Mouse (Mus musculus) spleen, postnatal 10 days (tissue): ENCODE results near the gene Gm6377.

Source experiments
- DNase-seq, 2 experiments: peaks; one replicate each; pipeline ENCODE4 v3.0.0; 2021 to 2022; ENCODE audit warnings: low spot score in 2 of 2

Gene Gm6377

DNA sequence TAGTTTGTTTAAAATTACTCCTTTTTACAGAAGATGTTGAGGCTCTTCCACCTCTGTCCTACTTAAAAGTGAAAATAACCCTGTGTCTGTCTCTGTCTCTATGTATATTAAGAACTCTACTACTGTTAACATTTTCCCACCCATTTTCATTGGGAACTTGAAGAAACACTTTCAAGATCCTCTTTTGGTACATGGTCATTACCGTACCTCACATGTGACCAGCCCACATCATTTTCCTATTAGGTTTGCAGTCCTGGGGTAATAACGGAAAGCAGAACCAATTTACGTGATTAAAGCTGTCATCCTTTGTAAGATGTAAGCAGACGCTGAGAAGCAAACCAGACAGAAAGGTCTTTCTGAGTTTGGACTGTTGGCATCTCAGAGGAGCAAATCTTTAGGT is at the start of gene Gm6377:
Gm6377 (plus strand) TSS at position 289 of the 400 bp plus-strand sequence.
- no peak for DNase-seq

DNA sequence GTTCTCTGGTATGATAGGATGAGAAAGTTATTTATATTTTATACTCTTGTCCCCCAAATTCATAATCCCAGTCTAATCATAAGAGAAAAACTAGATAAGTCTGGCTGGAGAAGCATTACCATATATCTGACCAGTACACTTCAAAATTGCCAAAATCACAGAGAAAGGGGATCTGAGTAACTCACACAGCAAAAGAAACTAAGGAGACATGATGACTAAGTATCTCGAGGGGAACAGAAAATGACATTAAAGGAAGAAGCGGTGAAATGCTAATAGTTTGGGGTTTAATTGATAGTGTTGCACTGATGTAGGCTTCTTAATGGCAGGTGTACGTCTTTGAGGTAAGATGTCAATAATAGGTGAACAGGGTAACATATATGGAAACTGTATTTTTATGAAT is 49.4 kb upstream of the Gm6377 start:
- no peak for DNase-seq

DNA sequence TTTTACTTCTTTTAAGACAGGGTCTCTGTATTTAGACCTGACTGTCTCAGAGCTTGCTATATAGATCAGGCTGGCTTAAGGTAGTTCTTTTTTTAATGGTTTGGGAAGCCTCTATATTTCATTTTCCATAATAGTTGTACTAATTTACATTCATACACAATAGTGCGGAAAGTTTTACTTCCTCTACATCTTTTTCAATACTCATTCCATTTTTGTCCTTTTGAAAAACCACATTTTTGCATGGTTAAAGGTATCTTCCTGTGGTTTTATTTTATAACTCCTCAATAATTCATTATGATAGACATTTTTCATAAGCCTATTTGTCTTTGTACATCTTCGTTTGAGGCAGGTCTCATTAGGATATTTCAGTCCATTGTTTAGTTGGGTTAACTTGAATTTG is 45.3 kb upstream of the Gm6377 start:
- no peak for DNase-seq

- DNase-seq: no peak
Observed at GRCm38 (mm10) chrX:109160326-109160725, 36.2 kb upstream of the Gm6377 start.

GRCm38 (mm10) chrX:109160901-109161300 is 35.7 kb upstream of the Gm6377 start:
- no peak for DNase-seq

DNA sequence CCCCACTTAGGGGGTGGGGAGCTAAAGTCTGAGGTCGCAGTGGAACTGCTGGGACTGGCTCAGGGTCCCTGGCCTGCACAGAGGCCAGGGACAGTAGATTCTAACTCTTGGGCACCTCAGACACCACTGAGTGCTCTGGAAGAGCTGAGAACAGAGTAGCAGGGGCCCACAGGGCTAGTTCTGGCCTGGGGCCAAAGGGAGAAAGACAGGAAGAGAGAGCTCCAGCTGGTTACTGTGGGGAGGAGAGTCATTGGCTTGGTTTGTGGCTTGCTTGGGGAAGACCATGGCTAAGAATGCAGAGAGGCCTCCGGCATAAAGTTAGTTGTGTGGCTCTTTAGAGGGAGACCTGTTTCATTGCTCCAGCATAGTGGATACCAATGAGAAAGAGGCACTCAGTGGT is 21.5 kb upstream of the Gm6377 start:
- no peak for DNase-seq

DNA sequence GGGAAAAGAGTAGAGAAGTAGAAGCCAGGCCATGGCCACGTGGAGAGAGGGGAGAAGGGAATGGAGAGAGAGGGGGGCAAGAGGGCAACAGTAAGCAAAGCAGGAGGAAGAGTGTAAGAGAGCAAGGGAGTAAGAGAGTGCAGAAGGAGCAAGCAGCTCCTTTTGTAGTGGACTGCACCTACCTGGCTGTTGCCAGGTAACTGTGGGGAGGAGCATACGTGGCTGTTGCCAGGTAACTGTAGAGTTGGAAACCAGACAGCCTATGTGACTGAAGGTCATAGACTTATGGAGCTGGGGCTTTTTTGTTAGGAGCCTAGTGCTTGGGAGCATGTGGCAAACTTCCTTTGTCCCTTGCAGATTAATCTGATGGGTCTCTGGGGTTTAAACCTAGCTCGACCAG is 21.1 kb upstream of the Gm6377 start:
- DNase-seq: no peak

DNA sequence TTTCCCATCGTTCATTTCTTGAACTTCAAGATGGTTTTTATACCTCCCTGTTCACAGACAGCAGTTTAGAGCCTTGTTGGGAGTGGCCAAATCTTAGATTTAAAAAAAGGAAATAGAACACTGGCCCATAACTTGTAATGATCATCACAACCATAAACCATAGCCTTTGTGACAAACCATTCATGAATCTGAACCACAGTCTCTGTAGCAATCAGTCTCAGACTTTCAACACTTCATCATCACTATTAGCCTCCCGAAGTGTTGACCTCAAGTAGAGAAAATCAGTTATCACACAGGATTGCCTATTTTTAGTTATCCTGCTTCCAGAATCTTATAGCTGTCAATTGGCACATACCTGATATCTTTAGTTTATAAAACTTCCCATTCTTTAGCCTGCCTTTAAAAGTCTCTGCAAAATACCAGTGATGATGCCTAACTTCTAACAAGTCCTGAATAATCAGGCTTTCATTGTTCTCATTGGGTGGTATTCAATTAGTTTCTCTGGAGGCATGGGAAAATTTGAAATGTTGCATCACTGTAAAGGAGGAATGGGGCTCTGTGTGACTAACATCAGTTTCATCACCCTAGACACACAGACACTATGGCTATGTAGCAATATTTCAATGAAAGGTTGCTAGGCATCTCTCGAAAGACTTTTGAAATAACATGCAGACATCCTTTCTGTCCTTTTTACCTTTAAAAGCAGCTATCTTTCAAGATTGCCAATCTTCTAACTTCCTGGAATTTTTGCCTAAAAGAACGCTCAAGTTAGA is 11.7 kb upstream of the Gm6377 start:
- DNase-seq: no peak

DNA sequence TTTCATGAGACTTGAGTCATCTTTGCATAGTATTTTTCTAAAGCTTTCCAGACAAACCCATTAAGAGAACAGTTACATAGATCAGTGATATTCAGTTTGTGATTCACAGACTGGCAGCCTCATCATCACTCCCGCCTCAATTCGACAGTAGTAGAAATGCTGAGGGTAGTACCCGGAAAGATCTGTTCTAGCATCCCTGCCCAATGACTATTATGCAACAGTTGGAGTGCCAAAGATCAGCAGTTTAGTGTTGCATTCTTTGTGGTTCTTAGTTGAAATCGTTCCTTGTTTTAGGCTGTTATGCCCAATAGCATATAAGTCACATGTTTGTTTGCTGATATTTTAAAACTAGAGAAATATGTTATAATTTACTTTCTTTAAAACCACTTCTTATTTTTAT is 6.9 kb upstream of the Gm6377 start:
- DNase-seq: no peak

GRCm38 (mm10) chrX:109190969-109191368 is 5.6 kb upstream of the Gm6377 start:
- DNase-seq: peak in 1 of 2 experiments; percentile 15

DNA sequence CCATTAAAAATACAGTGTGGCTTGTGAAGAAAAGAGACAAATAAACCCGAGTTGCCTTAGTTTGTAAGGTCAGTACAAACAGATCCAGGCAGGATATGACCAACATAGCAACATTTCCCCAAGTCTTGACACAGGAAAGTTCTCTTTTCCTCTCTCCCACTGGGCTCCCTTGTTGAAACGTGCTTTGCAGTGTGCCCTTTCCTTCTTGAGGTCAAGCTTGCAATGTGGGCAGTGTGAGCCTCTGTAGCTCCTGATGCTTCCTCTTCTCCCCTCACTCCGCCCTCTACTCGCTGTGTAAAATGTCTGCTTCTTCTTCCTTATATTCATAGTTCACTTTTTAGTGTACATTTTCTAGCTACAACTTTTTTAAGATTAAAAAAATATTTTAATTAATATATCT is 5.1 kb upstream of the Gm6377 start:
- no peak for DNase-seq

DNA sequence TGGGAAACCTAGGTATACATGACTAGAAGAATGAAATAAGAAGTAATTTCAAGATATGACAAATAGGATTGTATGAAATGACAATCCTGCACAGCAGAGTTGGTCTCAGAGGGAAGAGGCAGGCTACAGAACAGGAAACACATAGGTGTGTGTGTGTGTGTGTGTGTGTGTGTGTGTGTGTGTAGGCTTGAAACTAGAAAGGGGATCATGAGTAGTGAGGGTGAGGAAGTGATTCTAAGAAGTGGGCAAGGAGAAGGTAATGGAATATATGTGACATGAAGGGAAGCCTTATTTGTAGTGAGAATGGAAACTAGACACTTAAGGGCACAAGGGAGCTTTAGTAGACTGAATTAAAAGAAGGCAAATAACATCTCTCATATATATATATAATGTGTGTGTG is 11.3 kb downstream of the Gm6377 start:
- DNase-seq: no peak

- DNase-seq: no peak
Observed at GRCm38 (mm10) chrX:109228720-109229119, 32.2 kb downstream of the Gm6377 start.

DNA sequence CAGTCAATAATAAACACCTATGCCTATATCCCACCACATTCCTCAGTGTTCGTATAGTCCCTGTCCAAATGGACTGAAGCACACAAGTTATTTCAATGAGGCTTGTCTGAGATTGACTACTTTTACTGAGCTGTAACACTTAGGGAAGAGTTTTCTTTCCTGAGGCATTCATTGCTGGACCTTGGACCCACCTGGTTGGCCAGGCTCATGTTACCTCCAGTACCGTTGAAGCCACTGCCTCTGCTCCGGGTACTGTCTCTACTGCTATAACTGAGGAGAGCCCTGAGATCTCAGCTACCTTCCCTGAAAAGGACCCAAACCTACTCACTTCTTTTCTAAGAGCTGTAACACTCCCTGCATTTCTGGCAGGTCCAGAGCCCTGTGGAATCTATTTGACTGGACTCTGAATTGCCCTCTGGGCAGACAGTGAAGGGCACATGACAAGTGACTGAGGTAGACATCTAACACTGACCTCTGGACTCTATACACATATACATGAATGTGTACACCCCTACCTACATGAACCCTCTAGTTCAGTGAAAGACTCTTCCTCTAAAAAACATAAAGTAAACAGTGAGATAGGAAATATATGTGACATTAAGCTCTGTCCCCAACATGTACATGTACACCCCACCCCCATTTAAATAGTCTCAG is 39.0 kb downstream of the Gm6377 start:
- no peak for DNase-seq

GRCm38 (mm10) chrX:109238163-109238562 is 41.6 kb downstream of the Gm6377 start:
- DNase-seq: no peak
